Mouse (Mus musculus) CH12.LX (cell line): ENCODE data around the gene Cdnf.

Source experiments
- CTCF ChIP-seq, 2 experiments: IDR thresholded peaks in 1 of 2; conservative IDR thresholded peaks in 1 of 2; 2 replicates each; pipeline ENCODE4 v1.5.1; 2011 to 2012; ENCODE audit warnings: low read depth in 2 of 2, low read length in 2 of 2, improper control_type of control experiment in 1 of 2, inconsistent platforms in 1 of 2, mild to moderate bottlenecking in 1 of 2, moderate library complexity in 1 of 2
- NRF1 ChIP-seq: IDR thresholded peaks from 2 replicates; pipeline ENCODE4 v1.6.1; 2014; ENCODE audit warnings: low read depth, mild to moderate bottlenecking, inconsistent platforms, low read length, improper control_type of control experiment, moderate library complexity
- UBTF ChIP-seq: IDR thresholded peaks from 2 replicates; pipeline ENCODE4 v1.6.1; 2012; ENCODE audit warnings: low read depth, mild to moderate bottlenecking, inconsistent platforms, low read length, improper control_type of control experiment, moderate library complexity

DNA sequence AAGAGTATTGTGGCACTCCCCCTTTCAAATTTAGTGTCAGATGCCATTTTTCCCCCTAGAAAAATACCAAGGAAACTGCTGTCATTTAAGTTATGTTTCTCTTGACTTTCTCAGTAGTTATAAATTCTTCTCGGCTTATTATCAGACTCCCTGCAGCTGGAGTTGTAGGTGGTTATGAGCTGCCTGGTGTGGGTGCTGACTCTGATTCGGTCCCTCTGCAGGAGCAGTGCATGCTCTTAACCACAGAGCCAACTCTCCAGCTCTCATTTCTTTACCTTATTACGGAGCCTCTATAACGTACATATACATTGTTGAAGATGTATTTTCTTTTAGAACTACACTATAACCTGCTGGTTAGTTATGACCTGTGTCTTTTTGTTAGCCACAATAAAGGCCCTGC is 9.7 kb downstream of the Cdnf start:
- TF ChIP-seq UBTF (no peak), CTCF (conservative IDR thresholded peaks at IDR 0.05 in 1 of 2, IDR thresholded peaks at IDR 0.05 in 1 of 2; ENCODE audit: low read depth in 2 of 2, low read length in 2 of 2) (no peak), NRF1 (no peak)
